Mouse (Mus musculus): ENCODE results near the gene Acpp.
A peak's percentile ranks its signal among the peaks of the same experiment; 100 is the strongest.
"Not testable (repeated sequence)": the region's sequence is repeated elsewhere in the genome, so short reads cannot be mapped to it uniquely, and the experiment has no call there.

The Acpp gene

DNA sequence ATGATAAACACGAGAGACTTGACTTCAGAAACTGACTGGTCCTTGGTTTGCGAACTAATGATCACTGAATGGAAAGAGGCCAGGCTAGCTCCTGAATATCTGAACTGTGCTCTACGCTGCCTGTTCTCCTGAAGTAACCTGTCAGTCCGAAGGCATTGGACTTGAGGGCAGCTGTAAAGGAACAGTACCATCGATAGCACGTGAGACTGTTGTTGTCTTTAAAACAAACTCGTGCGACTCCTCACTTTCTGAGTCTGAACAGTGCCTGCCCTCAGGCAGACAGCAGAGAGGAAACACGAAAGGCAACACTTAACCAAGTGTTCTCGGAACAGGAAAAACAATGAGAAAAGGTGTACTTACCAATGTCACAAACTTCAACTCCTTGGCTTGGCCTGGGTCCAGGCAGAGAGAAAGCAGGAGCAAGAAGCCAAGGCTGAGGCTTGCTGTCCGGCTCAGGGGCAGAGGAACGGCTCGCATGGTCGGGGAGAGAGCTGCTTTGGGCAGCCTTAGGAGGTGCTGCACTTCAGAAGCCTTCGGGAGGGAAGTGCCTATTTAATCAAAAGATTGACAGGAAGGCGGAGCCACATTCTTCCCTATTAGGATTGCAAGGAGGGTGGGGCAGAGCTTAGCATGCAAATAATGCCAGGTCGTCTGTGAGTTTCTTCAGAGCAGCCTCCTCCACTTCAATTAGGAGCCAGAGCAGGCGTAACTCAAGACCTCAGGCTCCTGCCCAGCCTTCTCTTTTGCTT lies at the start of gene Acpp:
Gene Acpp (minus strand): TSS at position 566 of the 749 bp plus-strand sequence.
- peak; percentile 50 for DNase-seq

DNA sequence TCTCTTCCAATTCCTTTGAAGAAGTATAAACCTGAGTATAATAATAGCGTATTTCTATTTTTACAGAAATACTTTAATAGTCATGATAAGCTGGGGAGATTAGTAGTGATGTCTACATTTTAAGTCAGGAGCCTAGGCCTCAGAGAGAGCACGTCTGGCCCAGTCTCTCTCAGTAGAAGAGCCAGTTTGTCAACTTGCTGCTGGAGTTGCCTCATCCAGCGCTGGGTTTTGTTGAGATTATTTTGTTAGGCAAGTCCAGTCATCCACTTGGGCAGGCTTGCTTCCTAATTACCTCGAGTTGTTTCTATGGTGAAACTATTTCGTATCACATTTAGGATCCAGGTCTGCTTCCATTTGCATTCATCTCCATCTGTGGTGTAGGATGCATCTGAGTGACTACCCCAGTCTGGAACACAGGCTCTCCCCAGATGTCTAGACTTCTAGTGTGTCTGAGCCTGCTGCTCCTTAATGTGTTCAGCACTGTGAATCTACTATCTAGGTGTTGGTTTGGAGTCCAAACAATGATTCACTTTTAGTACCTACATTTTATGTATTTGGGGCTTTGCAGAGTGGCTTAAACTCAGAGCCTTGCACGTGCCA lies 45.1 kb upstream of the Acpp start:
- no peak for DNase-seq

DNA sequence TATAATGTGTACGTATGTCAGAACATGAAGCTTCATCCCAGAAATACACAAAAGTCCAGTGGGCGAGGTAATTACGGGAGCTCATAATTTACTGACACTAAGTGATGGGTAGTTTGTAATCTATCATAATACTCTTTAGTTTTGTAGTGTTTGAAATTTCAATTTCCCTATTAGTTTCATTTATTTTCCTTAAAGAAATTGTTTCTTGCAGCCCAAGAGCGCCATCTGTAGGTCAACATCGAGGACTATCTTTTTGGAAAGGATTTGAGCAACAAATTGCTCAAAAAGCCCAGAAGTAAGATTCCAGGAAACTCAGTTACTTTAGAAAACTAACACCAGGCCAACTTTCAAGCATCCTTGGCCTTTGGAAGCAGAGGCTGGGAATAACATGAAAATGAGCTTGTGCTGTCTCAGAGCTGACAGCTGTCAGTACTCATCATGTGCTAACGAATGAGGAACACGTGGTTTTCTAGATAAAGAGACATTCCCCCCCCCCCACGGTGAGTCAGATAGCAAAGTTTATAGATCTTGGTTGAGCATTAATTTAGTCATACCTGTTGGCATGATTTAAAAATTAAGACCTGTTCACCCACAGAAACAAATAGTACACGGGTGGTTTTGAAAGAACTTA lies 42.1 kb upstream of the Acpp start:
- peak; percentile 40 for DNase-seq

DNA sequence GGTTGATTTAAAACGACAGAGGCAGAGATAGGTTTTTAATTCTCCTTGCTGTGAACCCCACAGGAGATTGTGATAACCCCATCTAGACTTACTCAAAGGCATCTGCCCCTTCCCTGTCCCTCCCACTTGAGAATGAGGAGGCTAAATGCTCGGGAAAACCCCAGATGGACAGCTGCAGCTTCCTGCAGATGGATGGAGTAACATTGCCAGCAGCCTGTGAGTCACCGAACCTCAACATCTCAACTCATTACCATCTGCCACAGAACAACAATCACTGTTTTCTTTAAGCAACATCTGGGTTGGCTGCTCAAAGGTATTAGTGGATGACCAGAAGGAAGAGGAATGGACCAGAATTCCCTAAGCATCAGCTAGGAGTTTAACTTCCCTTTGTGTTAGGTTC lies 38.0 kb upstream of the Acpp start:
- no peak for DNase-seq

DNA sequence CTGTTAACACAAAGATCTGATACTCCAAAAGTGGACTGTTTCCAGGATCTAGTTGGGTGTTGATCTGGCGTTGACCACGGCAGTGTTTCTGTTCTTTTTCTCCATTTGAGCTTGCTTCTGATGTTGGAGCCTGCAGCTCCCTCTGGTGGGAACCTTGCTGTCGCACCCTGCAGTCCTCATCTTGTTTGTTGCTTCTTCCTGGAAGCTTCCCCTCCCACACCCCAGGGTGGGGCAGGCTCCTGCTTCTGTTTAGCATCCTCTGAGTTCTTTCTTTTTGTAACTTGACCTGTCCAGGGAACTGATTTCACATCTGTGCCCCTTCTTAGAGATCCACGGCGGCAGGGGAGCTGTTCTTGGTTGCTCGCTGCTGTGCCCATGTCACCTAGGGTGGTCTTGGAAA lies 35.7 kb upstream of the Acpp start:
- peak; percentile 45 for DNase-seq

DNA sequence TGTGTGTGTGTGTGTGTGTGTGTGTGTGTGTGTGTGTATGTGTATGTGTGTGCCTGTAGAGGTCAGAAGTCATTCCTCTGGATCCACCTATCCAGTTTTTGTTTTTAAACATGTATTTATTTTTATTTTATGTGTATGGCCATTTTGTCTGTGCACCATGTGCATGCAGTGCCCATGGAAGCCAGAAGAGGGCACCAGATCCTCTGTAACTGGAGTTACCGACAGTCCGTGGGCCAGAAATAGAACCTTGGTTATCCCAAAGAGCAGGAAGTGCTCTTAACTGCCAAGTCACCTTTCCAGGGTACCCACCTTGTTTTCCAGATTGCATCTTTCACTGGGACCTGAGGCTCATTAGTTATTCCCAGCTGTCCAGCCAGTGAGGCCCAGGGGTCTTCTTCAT lies 29.4 kb upstream of the Acpp start:
- DNase-seq = no peak

DNA sequence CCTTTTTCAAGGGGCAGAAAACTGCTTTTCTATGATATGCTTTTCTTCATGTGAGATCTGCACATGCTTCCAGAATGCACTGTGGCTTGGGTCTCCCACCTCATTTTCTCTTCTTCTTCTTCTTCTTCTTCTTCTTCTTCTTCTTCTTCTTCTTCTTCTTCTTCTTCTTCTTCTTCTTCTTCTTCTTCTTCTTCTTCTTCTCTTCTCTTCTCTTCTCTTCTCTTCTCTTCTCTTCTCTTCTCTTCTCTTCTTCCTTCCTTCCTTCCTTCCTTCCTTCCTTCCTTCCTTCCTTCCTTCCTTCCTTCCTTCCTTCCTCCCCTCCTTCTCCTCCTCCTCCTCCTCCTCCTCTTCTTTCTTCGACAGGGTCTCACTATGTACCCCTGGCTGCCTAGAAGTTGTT lies 24.4 kb upstream of the Acpp start:
- not testable (repeated sequence) for DNase-seq

DNA sequence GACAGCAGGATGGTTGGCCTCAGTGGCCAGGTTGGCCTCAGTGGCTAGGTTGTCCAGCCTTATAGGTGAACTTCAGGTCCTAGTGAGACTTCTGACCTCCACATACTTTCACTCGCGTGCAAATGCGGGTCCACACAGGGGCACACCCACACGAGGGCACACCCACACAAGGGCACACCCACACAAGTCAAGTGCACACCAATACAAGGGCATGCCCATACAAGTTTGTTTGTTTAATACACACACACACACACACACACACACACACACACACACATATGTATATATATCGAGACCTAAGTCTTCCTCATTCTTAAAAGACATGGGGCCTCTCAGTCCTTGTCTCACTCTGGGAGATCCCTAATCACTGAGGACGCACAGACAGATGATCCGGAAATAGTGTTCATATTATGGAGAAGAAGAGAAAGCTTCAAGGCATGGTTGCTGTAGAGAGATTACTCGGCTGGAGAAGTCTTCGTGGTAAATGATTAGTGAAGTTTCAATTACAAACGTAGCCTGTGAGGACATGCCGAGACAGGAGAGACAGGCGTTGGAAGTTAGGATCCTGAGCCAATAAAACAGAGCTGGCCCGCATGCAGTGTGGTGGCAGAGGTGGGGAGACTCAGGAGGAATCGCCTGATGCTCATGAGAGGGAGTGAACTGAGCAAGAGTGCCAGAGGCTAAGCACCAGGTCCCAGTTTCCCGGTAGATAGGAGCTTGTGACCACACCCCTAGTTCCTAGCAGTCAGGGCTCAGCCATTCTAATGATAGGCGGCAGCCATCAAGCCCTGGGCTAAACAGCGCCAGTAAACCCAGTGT lies 23.7 kb upstream of the Acpp start:
- DNase-seq = no peak

DNA sequence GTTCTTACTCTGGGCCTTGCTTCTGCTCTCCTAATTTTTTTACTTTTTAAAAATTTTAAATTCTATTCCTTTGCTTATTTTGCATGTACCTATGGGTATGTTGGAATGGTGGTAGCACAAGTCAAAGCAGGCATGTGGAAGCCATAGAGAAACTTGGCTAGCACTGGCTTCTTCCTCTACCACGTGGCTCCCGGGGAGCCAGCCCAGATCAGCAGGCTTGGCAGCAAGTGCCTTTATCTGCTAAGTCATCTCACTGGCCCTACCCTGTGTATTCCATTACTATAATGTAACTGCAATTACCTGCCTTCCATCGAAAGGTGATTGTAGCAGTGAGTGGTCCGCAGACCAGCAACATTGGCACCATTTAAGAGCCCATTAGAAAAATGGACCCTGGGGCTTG lies 22.8 kb upstream of the Acpp start:
- DNase-seq = no peak

DNA sequence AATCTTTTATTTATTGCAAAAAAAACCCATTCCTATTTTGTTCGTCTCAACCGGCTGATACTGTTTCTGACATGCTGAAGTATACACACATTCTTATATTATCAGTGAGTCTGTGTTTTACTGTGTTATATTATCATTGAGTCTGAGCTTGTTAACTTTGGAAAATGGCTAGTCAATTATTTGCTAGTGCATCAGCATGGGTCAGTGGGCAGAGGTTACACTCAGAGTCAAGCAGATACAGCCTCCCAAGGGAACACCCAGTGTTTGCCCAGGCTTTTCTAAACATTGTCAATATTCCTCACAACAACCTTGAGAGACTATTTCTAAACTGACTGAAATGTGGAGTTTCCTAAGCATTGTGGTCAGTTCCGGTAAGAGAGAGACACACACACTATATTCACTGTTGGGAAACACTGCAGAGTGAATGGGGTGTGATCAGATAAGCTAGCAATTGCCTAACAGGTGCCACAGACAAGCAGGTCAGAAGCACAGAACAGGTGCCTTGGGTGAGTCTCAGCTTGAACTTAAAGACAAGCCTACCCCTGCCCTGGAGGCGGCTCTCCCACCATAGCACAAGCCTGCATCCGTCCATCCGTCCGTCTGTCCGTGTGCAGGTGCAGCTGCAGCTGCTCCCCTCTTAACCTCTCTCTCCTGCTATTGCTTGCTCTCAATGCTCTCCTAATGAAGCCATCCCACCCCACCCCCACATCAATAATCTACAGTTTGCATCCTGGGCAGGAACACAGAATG lies 18.1 kb upstream of the Acpp start:
- DNase-seq = no peak

DNA sequence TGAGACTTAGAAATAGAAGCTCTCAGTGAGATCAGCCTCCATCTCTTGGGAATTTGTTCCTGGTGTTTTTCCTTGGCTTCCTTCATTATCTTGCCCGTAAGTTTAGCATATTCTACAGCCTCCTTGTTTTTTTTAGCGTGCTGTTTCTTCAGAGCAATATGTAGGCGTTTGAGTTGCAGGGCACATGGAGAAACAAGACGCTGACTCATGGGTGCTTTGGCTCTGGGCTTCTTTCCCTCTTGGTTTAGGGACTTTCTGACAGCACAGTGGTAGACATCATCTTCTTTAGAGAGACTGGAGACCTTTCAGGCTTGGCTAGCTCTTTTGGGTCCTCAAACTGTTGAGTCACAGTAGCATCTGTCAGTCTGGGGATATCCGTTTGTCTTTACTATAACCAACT lies 6.6 kb upstream of the Acpp start:
- no peak for DNase-seq

DNA sequence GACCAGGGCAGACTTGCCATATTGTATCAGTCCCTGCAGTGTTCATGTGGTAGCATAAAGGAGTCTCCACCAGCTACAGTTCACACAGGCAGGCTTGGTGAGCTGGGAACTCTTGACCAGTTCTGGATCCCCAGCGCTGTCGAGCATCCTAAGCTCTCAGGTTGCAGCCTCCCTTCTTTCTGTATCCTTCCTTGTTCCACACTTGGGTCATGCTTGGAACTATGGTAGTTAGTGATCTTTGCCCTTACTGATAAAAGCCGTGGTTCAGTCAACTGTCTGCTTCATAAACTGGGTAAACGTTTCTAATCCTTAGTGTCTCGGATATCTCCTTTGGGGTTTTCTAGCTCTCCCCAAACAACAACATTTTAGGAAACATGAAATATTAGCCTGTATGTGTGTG lies 1.9 kb upstream of the Acpp start:
- DNase-seq = no peak

DNA sequence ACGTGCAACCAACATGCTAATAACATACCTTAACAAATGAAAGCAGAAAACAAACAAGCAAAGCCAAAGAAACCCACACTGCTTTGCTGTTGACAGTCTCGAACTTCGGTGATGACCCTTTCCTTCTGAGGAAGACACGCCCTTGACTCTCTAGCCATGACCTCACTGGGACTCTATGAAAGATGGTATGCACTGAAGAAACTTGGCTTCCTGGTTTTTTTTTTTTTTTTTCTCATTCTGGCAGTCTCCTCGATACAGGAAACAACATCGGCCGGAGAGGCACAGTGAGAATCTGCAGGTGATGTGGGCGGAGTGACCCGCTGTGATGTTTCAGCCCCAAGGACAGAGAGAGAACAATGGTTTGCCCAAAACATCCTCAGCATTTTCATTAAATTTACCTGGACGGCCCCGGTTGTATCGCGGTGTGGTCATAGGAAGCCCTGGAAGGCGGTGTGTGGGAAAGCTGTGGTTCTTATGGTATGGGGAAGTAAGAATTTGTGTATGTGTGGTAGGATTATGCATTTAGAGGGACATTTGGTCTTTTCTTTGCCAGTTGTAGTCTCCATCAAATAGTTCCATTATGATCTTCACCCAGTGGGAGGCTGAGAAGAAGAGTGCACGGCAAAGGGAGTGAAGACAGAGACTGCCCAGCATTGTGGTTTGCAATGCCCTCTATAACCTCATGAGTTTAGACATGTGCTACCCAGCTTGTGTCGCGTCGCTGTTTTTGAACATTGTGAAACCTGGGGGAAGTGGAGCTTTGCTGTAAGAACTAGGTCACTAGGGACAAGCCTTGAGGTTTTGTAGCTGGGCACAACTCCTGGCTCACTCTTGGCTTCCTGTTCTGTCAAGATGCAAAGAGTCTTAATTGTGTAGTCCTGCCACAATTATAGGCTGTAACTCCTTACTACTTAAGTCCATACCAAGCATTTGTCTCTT lies 1.2 kb upstream of the Acpp start:
- DNase-seq = no peak

DNA sequence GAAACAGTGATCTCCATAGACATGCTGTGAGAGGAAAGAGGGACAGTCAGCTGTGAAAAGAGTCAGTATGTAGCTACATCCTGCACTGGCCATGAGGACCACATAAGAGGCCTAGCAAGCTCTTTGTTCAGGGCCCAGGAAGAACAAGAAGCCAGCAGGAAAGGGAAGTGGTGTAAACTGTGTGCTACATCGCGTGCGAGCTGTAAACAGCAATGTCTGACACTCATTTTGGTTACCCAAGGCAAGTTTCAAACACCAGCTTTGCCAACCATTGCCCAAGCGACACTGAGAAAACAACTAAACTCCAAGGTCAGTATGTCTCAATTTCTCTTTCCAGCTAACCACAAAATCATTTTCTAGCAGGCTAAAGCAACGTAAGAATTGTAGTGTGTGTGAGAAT lies 6.2 kb downstream of the Acpp start:
- no peak for DNase-seq

DNA sequence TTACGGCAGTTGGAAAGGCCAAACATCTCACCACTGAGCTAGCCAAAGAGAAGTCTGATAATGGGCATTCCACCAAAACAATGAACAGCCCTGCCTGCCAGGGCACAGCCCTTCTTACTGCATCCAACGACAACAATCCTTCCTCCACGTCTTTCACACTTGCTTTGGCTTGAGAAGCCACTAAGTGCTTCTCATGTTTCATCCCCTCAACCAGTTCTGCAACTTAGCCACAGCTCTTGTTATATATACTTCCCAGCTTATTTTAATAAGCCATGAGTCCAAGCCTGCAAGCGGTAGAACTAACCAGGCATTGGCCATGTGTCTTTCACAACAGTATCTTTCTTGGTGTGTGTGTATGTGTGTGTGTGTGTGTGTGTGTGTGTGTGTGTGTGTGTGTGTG lies 8.9 kb downstream of the Acpp start:
- DNase-seq = no peak

DNA sequence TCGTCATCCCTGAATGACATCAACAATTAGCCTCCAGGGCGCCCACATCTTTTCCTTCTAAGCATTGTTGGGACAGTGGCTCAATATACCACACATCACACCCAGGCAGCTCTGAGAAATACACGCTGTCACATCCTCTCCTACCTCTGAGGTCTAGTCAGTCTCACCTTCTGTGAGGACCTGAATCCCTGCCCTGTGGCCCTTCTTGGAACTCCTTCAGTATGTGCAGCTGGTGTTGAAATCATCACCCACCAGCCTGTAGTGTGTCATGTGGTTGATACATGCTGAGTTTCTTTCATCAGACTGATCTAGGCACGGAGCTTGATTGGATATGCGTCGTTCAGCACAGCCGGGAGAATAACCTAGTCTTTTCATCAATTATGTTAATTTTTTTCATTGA lies 16.0 kb downstream of the Acpp start:
- DNase-seq = no peak

DNA sequence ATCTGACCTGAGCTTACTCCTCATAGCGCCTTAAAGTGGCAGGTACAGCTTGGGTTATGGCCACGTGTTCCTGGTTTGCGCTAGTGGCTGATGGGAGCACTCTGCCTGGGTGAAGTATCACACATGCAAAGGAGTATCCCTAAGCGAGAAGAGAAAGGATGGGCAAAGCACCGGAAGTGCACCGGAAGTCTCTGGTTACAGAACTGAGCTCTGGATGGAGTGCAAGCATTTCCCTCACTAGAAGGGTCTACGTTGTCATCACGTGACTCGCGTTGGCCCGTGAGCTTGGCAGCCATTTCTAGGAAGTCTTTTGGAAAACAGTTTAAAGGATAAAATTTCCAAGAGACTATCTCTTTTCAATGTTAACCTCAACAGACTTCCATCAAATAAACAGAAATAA lies 21.2 kb downstream of the Acpp start:
- no peak for DNase-seq

DNA sequence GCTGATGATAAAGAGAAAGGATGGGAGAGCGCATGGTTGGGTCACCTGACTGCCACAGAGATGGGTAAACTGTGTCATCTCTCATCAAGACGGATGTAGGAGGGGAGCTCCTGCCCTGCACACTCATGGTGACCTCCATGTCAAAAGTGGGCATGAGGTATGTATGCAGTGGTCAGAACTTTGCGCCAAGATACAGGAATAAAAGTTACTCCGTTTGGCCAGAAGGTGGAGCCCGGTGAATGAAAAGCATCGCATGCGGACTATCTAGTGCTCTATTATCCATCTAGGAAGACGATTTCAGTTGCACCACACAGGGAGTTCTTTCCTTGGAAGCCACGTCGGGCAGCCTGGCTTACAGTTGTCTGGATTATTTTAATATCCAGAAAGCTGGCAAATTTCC lies 22.0 kb downstream of the Acpp start:
- peak; percentile 34 for DNase-seq

DNA sequence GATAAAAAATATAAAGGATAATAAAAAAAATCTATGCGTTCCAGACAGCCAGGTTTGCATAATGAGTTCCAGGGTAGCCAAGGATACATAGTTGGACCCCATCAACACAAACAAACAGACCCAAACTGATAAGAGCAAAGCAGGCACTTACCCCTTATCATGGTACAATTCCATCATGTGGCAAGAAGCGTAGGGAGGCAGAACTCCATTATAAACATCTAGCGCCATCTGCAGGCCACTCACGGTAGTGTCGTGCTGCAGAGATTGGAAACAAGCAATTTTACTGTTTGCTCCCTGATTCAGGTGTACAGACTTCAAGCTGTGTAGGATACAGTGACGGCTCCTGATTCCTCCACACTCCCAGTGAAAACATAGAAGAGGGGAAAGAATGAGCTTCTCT lies 30.8 kb downstream of the Acpp start:
- peak; percentile 74 for DNase-seq

DNA sequence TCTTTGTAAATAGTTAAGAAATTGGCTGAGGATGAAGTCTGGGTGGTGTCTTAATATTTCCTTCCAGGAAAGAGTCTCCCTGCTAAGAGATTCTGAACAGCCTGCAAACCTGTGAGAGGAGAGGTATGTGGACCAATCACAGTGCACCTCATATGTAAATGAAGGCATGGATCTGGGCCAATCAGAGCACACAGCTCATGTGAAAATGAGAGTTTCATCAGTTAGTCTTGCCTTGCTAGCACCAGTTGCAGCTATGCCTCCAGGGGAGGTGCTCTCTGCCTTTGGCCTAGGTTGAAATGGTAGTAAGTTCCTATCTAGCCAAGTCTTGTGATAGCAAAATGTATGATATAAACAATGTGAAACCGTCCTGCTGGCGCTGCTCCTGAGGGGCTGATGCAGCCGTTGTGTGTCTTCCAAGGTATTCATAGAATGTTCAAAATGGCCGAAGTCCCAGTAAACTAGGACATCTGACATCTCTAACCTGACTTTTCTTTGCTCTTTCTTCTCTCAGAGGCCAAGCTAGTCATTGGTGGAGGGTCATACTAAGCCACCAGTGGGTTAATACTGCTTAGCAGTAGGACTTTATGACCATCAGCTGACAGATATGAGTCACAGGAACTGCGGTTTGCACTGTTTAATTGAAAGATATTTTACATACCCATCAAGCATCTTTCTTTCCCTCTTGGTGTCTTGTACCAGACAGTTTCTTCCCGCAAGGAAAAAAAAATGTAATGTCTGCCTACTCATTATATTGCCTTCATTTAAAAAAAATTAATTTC lies 32.0 kb downstream of the Acpp start:
- DNase-seq = no peak

DNA sequence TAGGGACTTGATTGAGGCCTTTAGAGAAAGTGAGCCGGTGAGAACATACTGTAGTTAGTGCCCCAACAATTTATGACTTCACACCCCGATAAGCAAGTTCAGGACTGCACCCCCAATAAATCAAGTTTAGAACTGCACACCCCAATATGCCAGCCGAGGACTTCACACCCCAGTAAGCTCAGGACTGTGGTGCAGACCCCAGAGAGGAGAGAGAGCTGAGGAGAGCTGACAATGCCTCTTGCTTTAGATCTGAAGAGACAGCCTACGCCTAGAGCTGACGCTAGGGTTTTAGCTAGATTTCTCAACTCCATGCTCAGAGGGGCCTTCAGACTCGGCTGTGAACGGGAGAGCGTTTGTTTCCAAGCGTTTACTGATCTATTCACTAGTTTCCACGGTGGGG lies 32.7 kb downstream of the Acpp start:
- no peak for DNase-seq
